Mouse (Mus musculus) hindbrain, postnatal 0 days (tissue): ENCODE data around the gene Mcub. TPM values are rescaled to one million over a fixed set of nuclear protein-coding genes. Genes with fewer than 3 reads are reported as not detected.

Experiments used
- ATAC-seq: fragments of 200-750 bp; cut with Nextera tagmentation; 2 replicates; pipeline ENCODE4 v1.8.0; 2017; ENCODE audit warnings: mild to moderate bottlenecking, moderate TSS enrichment, moderate library complexity
- DNase-seq: peaks from one replicate; pipeline ENCODE4 v3.0.0-alpha.2; 2015; ENCODE audit warnings: low spot score
- H3K27ac ChIP-seq: fragments of 300-500 bp; sonication (generic); 2 replicates; pipeline ENCODE4 v1.5.1; 2014; ENCODE audit warnings: mild to moderate bottlenecking
- H3K27me3 ChIP-seq: fragments of 300-500 bp; sonication (generic); 2 replicates; pipeline ENCODE4 v1.6.1; 2014; ENCODE audit warnings: low read length, mixed read lengths; ENCODE audit not compliant: insufficient read depth
- H3K36me3 ChIP-seq: fragments of 300-500 bp; sonication (generic); 2 replicates; pipeline ENCODE4 v1.6.1; 2014; ENCODE audit warnings: low read length, mixed read lengths; ENCODE audit not compliant: insufficient read depth
- H3K4me1 ChIP-seq: fragments of 300-500 bp; sonication (generic); 2 replicates; pipeline ENCODE4 v1.6.1; 2014; ENCODE audit warnings: antibody characterized with exemption, low read length, mixed read lengths; ENCODE audit not compliant: insufficient read depth
- H3K4me2 ChIP-seq: fragments of 300-500 bp; sonication (generic); 2 replicates; pipeline ENCODE4 v1.6.1; 2014; ENCODE audit warnings: low read depth, mild to moderate bottlenecking, low read length, moderate library complexity, mixed read lengths
- H3K4me3 ChIP-seq: fragments of 300-500 bp; sonication (generic); 2 replicates; pipeline ENCODE4 v1.5.1; 2014; ENCODE audit warnings: low read length
- H3K9ac ChIP-seq: fragments of 300-500 bp; sonication (generic); replicated peaks from 2 replicates; pipeline ENCODE4 v1.6.1; 2014; ENCODE audit warnings: mild to moderate bottlenecking, low read length, moderate library complexity, mixed read lengths
- H3K9me3 ChIP-seq: fragments of 300-500 bp; sonication (generic); 2 replicates; pipeline ENCODE4 v1.6.1; 2016; ENCODE audit warnings: low read length, mixed read lengths
- CTCF ChIP-seq: IDR thresholded peaks from 2 replicates; pipeline ENCODE4 v1.5.1; 2016; ENCODE audit warnings: antibody characterized with exemption, control low read depth, low read depth
- WGBS: fragments of 180-500 bp; shearing (Covaris S2); extraction: QIAGEN DNeasy Blood & Tissue Kit; methylation state at CpG from one replicate; pipeline ENCODE4 v1.1.7; 2014; 5-methylcytosine and 5-hydroxymethylcytosine counted together
- polyA plus RNA-seq: library from polyadenylated mRNA; unstranded; fragments of >200 nt; fragmentation: Nextera tagmentation; extraction: Ambion mirVana; gene quantifications from 2 replicates; pipeline ENCODE4 v1.2.1, GENCODE M21; 2015
- total RNA-seq: library from RNA; depleted of rRNA; stranded (reverse); fragments of >200 nt; gene quantifications from 2 replicates; pipeline ENCODE4 v1.2.3, GENCODE M21; 2014

The Mcub gene
- total and polyA plus RNA-seq, 2 experiments from 2014 or later, result 3.4 to 6.6 TPM

GRCm38 (mm10) chr3:129997324-129997723 is 27.3 kb upstream of the Mcub start:
- Histone ChIP-seq H3K4me2 (no peak overlapping the region), H3K4me3 (no peak overlapping the region), H3K36me3 (peaks cover 63% of the 10 kb centered on the region), H3K4me1 (no peaks in the 10 kb centered on the region), H3K27ac (no peak overlapping the region), H3K9me3 (no peaks in the 10 kb centered on the region), H3K9ac (no peak overlapping the region), H3K27me3 (no peaks in the 10 kb centered on the region)
- no peak for DNase-seq
- no peak for ATAC-seq
- no peak for TF ChIP-seq CTCF
- 91% methylated on average over 3 of the region's 3 CpGs for WGBS

DNA sequence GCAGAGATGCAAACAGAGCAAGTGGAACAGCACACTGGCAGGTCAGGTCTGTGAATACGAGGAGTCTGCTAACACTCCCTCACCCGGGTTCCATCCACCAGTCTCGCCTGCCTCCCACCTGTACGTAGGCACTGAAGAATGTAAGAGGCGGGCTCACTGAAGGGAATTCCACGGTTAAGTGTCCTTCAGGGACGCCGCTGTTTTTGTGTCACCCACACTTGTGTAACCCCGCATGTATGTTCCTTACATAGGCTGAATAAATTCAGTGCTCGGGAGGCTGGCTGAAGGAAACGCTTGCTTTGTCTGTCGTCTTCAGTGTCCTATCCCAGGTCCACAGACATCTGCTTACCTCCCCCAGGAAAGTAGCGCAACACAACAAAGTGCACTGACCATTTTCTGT is 17.3 kb upstream of the Mcub start:
- no peak overlapping the region for H3K27ac ChIP-seq
- TF ChIP-seq CTCF, result no peak
- ATAC-seq (no peak), DNase-seq (no peak)
- H3K27me3 ChIP-seq, result no peaks in the 10 kb centered on the region
- H3K4me3 ChIP-seq, result no peak overlapping the region
- no peaks in the 10 kb centered on the region for H3K9me3 ChIP-seq
- H3K4me2 ChIP-seq, result no peak overlapping the region
- peaks cover 74% of the 10 kb centered on the region for H3K36me3 ChIP-seq
- H3K4me1 ChIP-seq, result no peaks in the 10 kb centered on the region
- WGBS, result 96% methylated on average over 13 of the region's 13 CpGs
- no peak overlapping the region for H3K9ac ChIP-seq

- H3K36me3 ChIP-seq, result peaks cover 63% of the 10 kb centered on the region
- peak; percentile 36 for TF ChIP-seq CTCF
- H3K27ac ChIP-seq, result no peak overlapping the region
- 90% methylated on average over 4 of the region's 4 CpGs for WGBS
- no peak overlapping the region for H3K9ac ChIP-seq
- no peaks in the 10 kb centered on the region for H3K4me1 ChIP-seq
- ATAC-seq, result 0 out of 2 replicates have a peak, but pooled peaks have one; percentile 12
- no peaks in the 10 kb centered on the region for H3K27me3 ChIP-seq
- H3K4me3 ChIP-seq, result no peak overlapping the region
- no peak for DNase-seq
- H3K9me3 ChIP-seq, result no peaks in the 10 kb centered on the region
- H3K4me2 ChIP-seq, result no peak overlapping the region
Observed at GRCm38 (mm10) chr3:129985335-129985734, 15.3 kb upstream of the Mcub start.

GRCm38 (mm10) chr3:129984797-129985196 is 14.8 kb upstream of the Mcub start:
- H3K36me3 ChIP-seq, result peaks cover 57% of the 10 kb centered on the region

GRCm38 (mm10) chr3:129982271-129982670 is 12.3 kb upstream of the Mcub start:
- Histone ChIP-seq H3K27me3 (no peaks in the 10 kb centered on the region), H3K4me1 (no peaks in the 10 kb centered on the region), H3K27ac (no peak overlapping the region), H3K9me3 (no peaks in the 10 kb centered on the region), H3K36me3 (peaks cover 33% of the 10 kb centered on the region), H3K4me2 (no peak overlapping the region), H3K4me3 (no peak overlapping the region), H3K9ac (no peak overlapping the region)
- ATAC-seq (no peak), DNase-seq (no peak)
- 69% methylated on average over 5 of the region's 5 CpGs for WGBS
- no peak for TF ChIP-seq CTCF

More at GRCm38 (mm10) chr3:129984797-129985196, 14.8 kb upstream of the Mcub start:
- no peaks in the 10 kb centered on the region for H3K4me1 ChIP-seq
- no peak for TF ChIP-seq CTCF
- no peak overlapping the region for H3K4me3 ChIP-seq
- no peaks in the 10 kb centered on the region for H3K27me3 ChIP-seq
- no peaks in the 10 kb centered on the region for H3K9me3 ChIP-seq
- WGBS, result 97% methylated on average over 5 of the region's 5 CpGs
- ATAC-seq (no peak), DNase-seq (no peak)
- no peak overlapping the region for H3K4me2 ChIP-seq
- no peak overlapping the region for H3K9ac ChIP-seq
- H3K27ac ChIP-seq, result no peak overlapping the region

GRCm38 (mm10) chr3:129981756-129982155 is 11.8 kb upstream of the Mcub start:
- no peak for DNase-seq

GRCm38 (mm10) chr3:129979510-129979909 is 9.5 kb upstream of the Mcub start:
- Histone ChIP-seq H3K27ac (no peak overlapping the region), H3K4me2 (no peak overlapping the region), H3K4me3 (no peak overlapping the region), H3K4me1 (no peaks in the 10 kb centered on the region), H3K27me3 (no peaks in the 10 kb centered on the region), H3K36me3 (peaks cover 11% of the 10 kb centered on the region), H3K9ac (no peak overlapping the region), H3K9me3 (no peaks in the 10 kb centered on the region)
- DNase-seq, result no peak
- WGBS, result 70% methylated on average over 6 of the region's 6 CpGs
- TF ChIP-seq CTCF, result no peak
- ATAC-seq, result no peak

More at GRCm38 (mm10) chr3:129981756-129982155, 11.8 kb upstream of the Mcub start:
- no peaks in the 10 kb centered on the region for H3K4me1 ChIP-seq
- no peak overlapping the region for H3K4me3 ChIP-seq
- ATAC-seq, result peak; percentile 67; the same call in 1 of the 2 replicates
- H3K36me3 ChIP-seq, result peaks cover 28% of the 10 kb centered on the region
- TF ChIP-seq CTCF, result no peak
- H3K9me3 ChIP-seq, result no peaks in the 10 kb centered on the region
- WGBS, result 93% methylated on average over 11 of the region's 11 CpGs
- no peak overlapping the region for H3K27ac ChIP-seq
- H3K4me2 ChIP-seq, result no peak overlapping the region
- H3K27me3 ChIP-seq, result no peaks in the 10 kb centered on the region
- H3K9ac ChIP-seq, result no peak overlapping the region
